ENCODE assay signal across 13 mouse cellular contexts in genomic region chr8:106770596-106771179, GRCm38 (mm10).
DNase-seq lines count a peak whose midpoint lies in the region; ATAC-seq and TF ChIP-seq lines count a peak whose summit lies in the region.
"Had no signal": no experiment of that assay in that cellular context is flagged by ENCODE, and none has a peak within 500 bp of the region (broad histone marks: within the 10 kb centered on the region; RNA-seq: fewer than 3 reads in every experiment).

No protein-coding gene starts in this region.

- 96% methylated on average over 9 of the region's 9 CpGs for WGBS in kidney, embryonic 14.5 days
- WGBS in hindbrain, postnatal 0 days, result 84% methylated on average over 9 of the region's 9 CpGs

- H3K27ac ChIP-seq in kidney, embryonic 14.5 days (ENCODE audit: low read depth, low read length), result no peak overlapping the region
- H3K27ac ChIP-seq in hindbrain, postnatal 0 days, result no peak overlapping the region
- H3K27ac ChIP-seq: hindbrain, embryonic 10.5 days; midbrain, embryonic 12.5 days had no signal

- H3K9ac ChIP-seq in kidney, embryonic 14.5 days (ENCODE audit: low read depth, low read length), result no peak overlapping the region
- H3K9ac ChIP-seq in hindbrain, postnatal 0 days (replicated peaks; ENCODE audit: low read length), result no peak overlapping the region
- H3K9ac ChIP-seq: midbrain, embryonic 12.5 days had no signal

- no peak for ATAC-seq in kidney, embryonic 14.5 days (ENCODE audit: low FRiP score, low TSS enrichment)
- ATAC-seq in inflammation-experienced regulatory T-cells, adult 6 months, result no peak
- ATAC-seq in hindbrain, postnatal 0 days, result no peak

- H3K9me3 ChIP-seq in kidney, embryonic 14.5 days (ENCODE audit: control insufficient read depth, low read length), result no peaks in the 10 kb centered on the region
- H3K9me3 ChIP-seq in hindbrain, postnatal 0 days (ENCODE audit: low read length), result no peaks in the 10 kb centered on the region
- H3K9me3 ChIP-seq: hindbrain, embryonic 10.5 days; midbrain, embryonic 12.5 days had no signal

- H3K36me3 ChIP-seq in kidney, embryonic 14.5 days (ENCODE audit: control insufficient read depth, insufficient read depth, low read length), result no peaks in the 10 kb centered on the region
- H3K36me3 ChIP-seq in hindbrain, postnatal 0 days (ENCODE audit: insufficient read depth, low read length), result no peaks in the 10 kb centered on the region
- H3K36me3 ChIP-seq: hindbrain, embryonic 10.5 days; midbrain, embryonic 12.5 days had no signal

- no peak overlapping the region for H3K4me2 ChIP-seq in kidney, embryonic 14.5 days (replicated peaks; ENCODE audit: low read depth, low read length)
- no peak overlapping the region for H3K4me2 ChIP-seq in hindbrain, postnatal 0 days (ENCODE audit: low read depth, low read length)
- H3K4me2 ChIP-seq: midbrain, embryonic 12.5 days had no signal

- no peaks in the 10 kb centered on the region for H3K27me3 ChIP-seq in kidney, embryonic 14.5 days (ENCODE audit: control insufficient read depth, insufficient read depth, low read length)
- no peaks in the 10 kb centered on the region for H3K27me3 ChIP-seq in hindbrain, postnatal 0 days (ENCODE audit: insufficient read depth, low read length)
- H3K27me3 ChIP-seq: midbrain, embryonic 12.5 days had no signal

- H3K4me1 ChIP-seq in kidney, embryonic 14.5 days (ENCODE audit: control insufficient read depth, insufficient read depth, low read length), result no peaks in the 10 kb centered on the region
- H3K4me1 ChIP-seq in hindbrain, postnatal 0 days (ENCODE audit: insufficient read depth, low read length), result no peaks in the 10 kb centered on the region
- H3K4me1 ChIP-seq: hindbrain, embryonic 10.5 days; midbrain, embryonic 12.5 days had no signal

- TF ChIP-seq CTCF in hindbrain, postnatal 0 days (IDR thresholded peaks at IDR 0.05; ENCODE audit: low read depth), result no peak

- intact Hi-C loops in left cerebral cortex, postnatal 36 days (cut with DNase I), result no loop called here

- DNase-seq in kidney, adult 11 months, result peak; percentile 22
- peak; percentile 42 to 62 for DNase-seq in frontal cortex, adult 2 months (ENCODE audit: extremely low spot score in 1 of 2, low spot score in 1 of 2)
- DNase-seq in layer of hippocampus, adult 18-20 months (ENCODE audit: low spot score in 2 of 2), result peak; percentile 51 to 77
- peak; percentile 60 to 77 for DNase-seq in left cerebral cortex, postnatal 36 days (ENCODE audit: low spot score in 2 of 2)
- DNase-seq in adrenal gland, adult 18-20 months (ENCODE audit: low spot score in 2 of 2), result no peak
- DNase-seq in hindbrain, postnatal 0 days (ENCODE audit: low spot score), result no peak
- DNase-seq: gastrocnemius, postnatal 25 days; liver; thymus, postnatal 36 days had no signal

- no peak overlapping the region for H3K4me3 ChIP-seq in kidney, embryonic 14.5 days (ENCODE audit: low read length)
- H3K4me3 ChIP-seq in hindbrain, postnatal 0 days (ENCODE audit: low read length), result no peak overlapping the region
- H3K4me3 ChIP-seq: hindbrain, embryonic 10.5 days; midbrain, embryonic 12.5 days had no signal

Comparison
In these comparisons a context has a peak if more than half of its experiments do, and no peak if none do; other contexts are left out.
1. DNase-seq: peak in kidney, adult 11 months (single experiment), frontal cortex, adult 2 months (2 of 2), layer of hippocampus, adult 18-20 months (2 of 2) and left cerebral cortex, postnatal 36 days (2 of 2); none in adrenal gland, adult 18-20 months (0 of 2) and hindbrain, postnatal 0 days (single experiment).